Mouse (Mus musculus) limb, embryonic 15.5 days (tissue): Measurements from ENCODE around the gene H2al2a. TPM values are rescaled to one million over a fixed set of nuclear protein-coding genes. Genes with fewer than 3 reads are reported as not detected.
A peak's percentile ranks its signal among the peaks of the same experiment; 100 is the strongest.

Experiments
- ATAC-seq: fragments of 200-750 bp; cut with Nextera tagmentation; 2 replicates; pipeline ENCODE4 v1.8.0; 2017; ENCODE audit warnings: low read depth, moderate TSS enrichment; ENCODE audit not compliant: insufficient number of reproducible peaks, low FRiP score, low TSS enrichment
- H3K27ac ChIP-seq: fragments of 300-500 bp; sonication (generic); 2 replicates; pipeline ENCODE4 v1.5.1; 2015; ENCODE audit warnings: moderate library complexity, mild to moderate bottlenecking, inconsistent platforms
- H3K27me3 ChIP-seq: fragments of 300-500 bp; sonication (generic); 2 replicates; pipeline ENCODE4 v1.6.1; 2015; ENCODE audit warnings: inconsistent platforms
- H3K36me3 ChIP-seq: fragments of 300-500 bp; sonication (generic); 2 replicates; pipeline ENCODE4 v1.6.1; 2015; ENCODE audit warnings: inconsistent platforms
- H3K4me1 ChIP-seq: fragments of 300-500 bp; sonication (generic); 2 replicates; pipeline ENCODE4 v1.6.1; 2015; ENCODE audit warnings: inconsistent platforms
- H3K4me2 ChIP-seq: fragments of 300-500 bp; sonication (generic); 2 replicates; pipeline ENCODE4 v1.6.1; 2015; ENCODE audit warnings: mild to moderate bottlenecking, inconsistent platforms
- H3K4me3 ChIP-seq: fragments of 300-500 bp; sonication (generic); 2 replicates; pipeline ENCODE4 v1.5.1; 2015; ENCODE audit warnings: mild to moderate bottlenecking, inconsistent platforms
- H3K9ac ChIP-seq: fragments of 300-500 bp; sonication (generic); 2 replicates; pipeline ENCODE4 v1.6.1; 2015; ENCODE audit warnings: inconsistent platforms
- H3K9me3 ChIP-seq: fragments of 300-500 bp; sonication (generic); 2 replicates; pipeline ENCODE4 v1.6.1; 2016; ENCODE audit warnings: inconsistent platforms
- WGBS: fragments of 180-500 bp; shearing (Covaris S2); methylation state at CpG from one replicate; pipeline ENCODE4 v1.1.7; 2015; 5-methylcytosine and 5-hydroxymethylcytosine counted together
- polyA plus RNA-seq: library from polyadenylated mRNA; unstranded; fragments of >200 nt; fragmentation: Nextera tagmentation; extraction: Ambion mirVana; gene quantifications from 2 replicates; pipeline ENCODE4 v1.2.1, GENCODE M21; 2015

The H2al2a gene
- polyA plus RNA-seq, 1 experiment from 2014 or later, result not detected

DNA sequence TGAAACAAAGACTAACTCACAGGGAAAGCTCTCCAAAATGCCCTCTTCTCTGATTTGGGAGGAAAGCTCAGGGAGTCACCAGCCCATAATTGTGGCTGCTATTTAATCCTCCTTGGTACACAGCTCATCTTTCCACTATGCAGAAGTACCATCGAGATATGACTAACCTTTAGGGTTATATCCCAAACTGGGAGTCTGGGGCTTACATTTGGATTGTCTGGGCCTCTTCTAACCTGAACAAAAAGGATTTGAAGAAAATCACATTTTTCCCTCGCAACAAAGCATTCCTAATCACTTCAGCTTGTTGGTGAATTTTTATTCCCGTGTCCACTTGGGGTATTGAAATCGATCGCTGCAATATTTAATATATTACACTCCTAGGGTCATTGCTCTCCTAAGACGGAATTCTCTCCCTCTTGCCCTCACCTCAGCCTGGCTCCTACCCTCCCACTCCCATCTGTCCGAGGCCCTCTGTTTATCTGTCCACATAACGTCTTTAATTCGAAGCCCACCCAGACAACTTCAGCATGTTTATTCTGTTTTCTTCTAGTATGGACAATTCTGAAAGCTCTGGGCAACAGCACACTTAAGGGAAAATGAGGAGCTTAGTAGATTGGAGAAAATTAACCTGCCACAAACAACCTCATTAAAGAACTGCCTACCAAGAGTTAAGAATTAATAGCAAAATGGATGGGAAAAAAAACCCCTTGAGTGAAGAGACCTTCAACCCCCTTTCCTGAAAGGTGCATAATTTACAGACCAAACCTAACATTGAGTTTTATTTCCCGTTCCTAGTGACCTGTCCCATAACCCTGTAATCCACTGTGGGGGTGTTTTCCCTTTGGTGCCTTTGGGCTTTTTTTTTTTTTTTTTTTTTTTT, 37.9 kb upstream of the H2al2a start:
- H3K27ac ChIP-seq, result no peak overlapping the region
- no peaks in the 10 kb centered on the region for H3K36me3 ChIP-seq
- H3K4me1 ChIP-seq, result peaks cover 30% of the 10 kb centered on the region
- no peaks in the 10 kb centered on the region for H3K27me3 ChIP-seq
- H3K4me2 ChIP-seq, result no peak overlapping the region
- ATAC-seq, result no peak
- H3K4me3 ChIP-seq, result no peak overlapping the region
- no peaks in the 10 kb centered on the region for H3K9me3 ChIP-seq
- WGBS, result 83% methylated on average over 10 of the region's 10 CpGs
- no peak overlapping the region for H3K9ac ChIP-seq

- ATAC-seq, result no peak
- Histone ChIP-seq H3K4me3 (no peak overlapping the region), H3K4me2 (no peak overlapping the region), H3K27me3 (no peaks in the 10 kb centered on the region), H3K9ac (no peak overlapping the region), H3K4me1 (peaks cover 26% of the 10 kb centered on the region), H3K36me3 (no peaks in the 10 kb centered on the region), H3K27ac (no peak overlapping the region), H3K9me3 (no peaks in the 10 kb centered on the region)
- WGBS, result 74% methylated on average over 10 of the region's 10 CpGs
Measured at GRCm38 (mm10) chr2:18033166-18034108, 36.7 kb upstream of the H2al2a start.

DNA sequence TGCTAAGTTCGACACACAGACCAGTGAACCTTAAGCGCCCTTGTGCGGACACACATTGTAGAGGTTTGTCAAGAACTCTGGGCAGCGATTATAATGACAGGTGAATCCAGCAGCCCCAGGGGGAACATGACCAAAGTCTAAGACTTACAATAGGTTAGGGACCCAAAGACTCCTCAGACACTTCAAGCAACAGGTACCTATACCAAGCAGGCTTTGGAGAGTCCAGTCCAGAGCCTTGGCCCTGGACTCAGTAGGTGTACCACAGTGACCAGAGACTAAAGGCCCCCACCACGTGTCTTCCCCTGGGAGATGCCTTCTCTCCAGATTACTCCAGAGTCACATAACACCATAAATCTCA, 35.8 kb upstream of the H2al2a start:
- Histone ChIP-seq H3K4me1 (peaks cover 26% of the 10 kb centered on the region), H3K9me3 (no peaks in the 10 kb centered on the region), H3K9ac (no peak overlapping the region), H3K4me3 (no peak overlapping the region), H3K27me3 (no peaks in the 10 kb centered on the region), H3K27ac (no peak overlapping the region), H3K4me2 (no peak overlapping the region), H3K36me3 (no peaks in the 10 kb centered on the region)
- ATAC-seq, result no peak
- WGBS, result 71% methylated on average over 5 of the region's 5 CpGs

- Histone ChIP-seq H3K27me3 (no peaks in the 10 kb centered on the region), H3K27ac (no peak overlapping the region), H3K4me2 (peak overlapping the region; percentile 80), H3K4me3 (peak overlapping the region; percentile 42), H3K9ac (peak overlapping the region; percentile 57), H3K36me3 (no peaks in the 10 kb centered on the region), H3K4me1 (peaks cover 29% of the 10 kb centered on the region), H3K9me3 (no peaks in the 10 kb centered on the region)
- 5% methylated on average over 33 of the region's 34 CpGs for WGBS
- ATAC-seq, result no peak
Measured at GRCm38 (mm10) chr2:18031831-18032537, 35.2 kb upstream of the H2al2a start.

GRCm38 (mm10) chr2:18031271-18031821, 34.6 kb upstream of the H2al2a start:
- 9% methylated on average over 26 of the region's 26 CpGs for WGBS
- no peaks in the 10 kb centered on the region for H3K9me3 ChIP-seq
- H3K4me1 ChIP-seq, result peaks cover 35% of the 10 kb centered on the region
- no peaks in the 10 kb centered on the region for H3K27me3 ChIP-seq
- no peaks in the 10 kb centered on the region for H3K36me3 ChIP-seq
- peak overlapping the region; percentile 57 for H3K9ac ChIP-seq
- H3K4me2 ChIP-seq, result peak overlapping the region; percentile 80
- no peak for ATAC-seq
- peak overlapping the region; percentile 42 for H3K4me3 ChIP-seq
- no peak overlapping the region for H3K27ac ChIP-seq

DNA sequence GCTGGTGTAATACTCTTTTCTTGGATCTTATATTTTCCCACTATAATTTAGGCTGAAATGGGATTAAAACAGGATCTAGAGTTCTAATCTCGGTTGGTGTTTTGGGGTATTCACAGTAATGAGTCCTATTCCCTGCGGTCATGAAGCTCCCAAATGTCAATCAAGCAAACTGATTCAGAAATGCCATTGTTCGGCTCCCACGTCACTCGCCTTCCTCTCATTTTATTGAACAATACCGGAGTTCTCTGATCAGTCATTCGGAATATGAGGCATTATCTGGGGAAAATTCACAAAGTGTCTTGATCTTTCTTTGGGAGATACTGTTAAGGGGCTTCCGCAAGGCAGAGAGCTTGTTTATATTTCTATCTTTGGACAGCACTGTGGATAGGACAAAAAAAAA, 33.8 kb upstream of the H2al2a start:
- Histone ChIP-seq H3K4me1 (peaks cover 41% of the 10 kb centered on the region), H3K4me2 (no peak overlapping the region), H3K27me3 (no peaks in the 10 kb centered on the region), H3K36me3 (no peaks in the 10 kb centered on the region), H3K9ac (no peak overlapping the region), H3K4me3 (no peak overlapping the region), H3K9me3 (no peaks in the 10 kb centered on the region), H3K27ac (no peak overlapping the region)
- no peak for ATAC-seq
- WGBS, result 79% methylated on average over 8 of the region's 8 CpGs

- H3K4me1 ChIP-seq, result peaks cover 44% of the 10 kb centered on the region
- no peaks in the 10 kb centered on the region for H3K9me3 ChIP-seq
- no peak overlapping the region for H3K4me3 ChIP-seq
- no peak for ATAC-seq
- no peaks in the 10 kb centered on the region for H3K36me3 ChIP-seq
- WGBS, result 87% methylated on average over 7 of the region's 7 CpGs
- H3K27ac ChIP-seq, result no peak overlapping the region
- H3K4me2 ChIP-seq, result no peak overlapping the region
- no peak overlapping the region for H3K9ac ChIP-seq
- H3K27me3 ChIP-seq, result no peaks in the 10 kb centered on the region
Measured at GRCm38 (mm10) chr2:18029656-18030055, 32.9 kb upstream of the H2al2a start.

- peak overlapping the region; percentile 65 for H3K4me3 ChIP-seq
- under 1% methylated on average over 61 of the region's 61 CpGs for WGBS
- no peaks in the 10 kb centered on the region for H3K27me3 ChIP-seq
- peaks cover 42% of the 10 kb centered on the region for H3K4me1 ChIP-seq
- H3K4me2 ChIP-seq, result peak overlapping the region; percentile 97
- H3K27ac ChIP-seq, result peak overlapping the region; percentile 97
- H3K9me3 ChIP-seq, result no peaks in the 10 kb centered on the region
- H3K9ac ChIP-seq, result peak overlapping the region; percentile 78
- H3K36me3 ChIP-seq, result no peaks in the 10 kb centered on the region
- ATAC-seq, result peak; percentile 73
Measured at GRCm38 (mm10) chr2:18028140-18029021, 31.6 kb upstream of the H2al2a start.

DNA sequence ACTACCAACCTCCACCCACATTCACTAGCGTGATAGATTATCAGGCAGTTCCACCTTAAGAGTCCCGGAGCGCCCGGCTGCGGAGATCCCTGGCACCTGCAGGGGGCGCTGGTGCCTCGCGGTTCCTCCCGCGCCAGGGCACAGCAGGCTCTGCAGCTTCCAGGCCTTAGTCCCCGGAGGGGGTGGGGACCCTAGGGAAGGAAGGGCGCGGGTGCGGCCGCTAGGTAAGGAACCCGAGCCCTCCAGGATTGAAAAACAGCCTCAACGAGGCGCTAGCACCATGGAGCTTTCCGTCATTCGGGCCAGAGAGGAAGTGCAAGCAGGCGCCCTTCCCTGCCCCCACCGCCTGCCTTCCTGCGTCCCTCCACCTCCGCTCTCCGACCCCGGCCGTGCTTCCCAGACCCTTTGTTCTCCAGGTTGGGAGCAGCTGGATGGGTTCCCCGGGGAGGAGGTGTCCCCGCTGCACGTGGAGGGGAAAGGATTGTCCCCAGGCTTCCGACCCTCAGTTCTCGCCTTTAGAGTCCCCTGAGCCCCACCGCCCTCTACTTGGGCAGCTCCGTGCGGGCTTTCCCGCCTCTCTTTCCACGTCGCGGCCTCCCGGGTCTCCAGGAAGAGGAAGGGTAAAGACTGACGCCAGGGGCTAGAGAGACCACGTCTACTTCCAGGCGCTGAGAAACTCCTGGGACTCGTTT, 30.8 kb upstream of the H2al2a start:
- peak overlapping the region; percentile 65 for H3K4me3 ChIP-seq
- peak overlapping the region; percentile 97 for H3K4me2 ChIP-seq
- peak overlapping the region; percentile 78 for H3K9ac ChIP-seq
- H3K27me3 ChIP-seq, result no peaks in the 10 kb centered on the region
- H3K4me1 ChIP-seq, result peaks cover 37% of the 10 kb centered on the region
- ATAC-seq, result peak; percentile 82
- WGBS, result under 1% methylated on average over 44 of the region's 44 CpGs
- H3K27ac ChIP-seq, result peak overlapping the region; percentile 97
- no peaks in the 10 kb centered on the region for H3K9me3 ChIP-seq
- no peaks in the 10 kb centered on the region for H3K36me3 ChIP-seq
